Mouse (Mus musculus) neural tube, embryonic 14.5 days (tissue): ENCODE measurements around the gene Clec16a. TPM values are rescaled to one million over a fixed set of nuclear protein-coding genes. Genes with fewer than 3 reads are reported as not detected.

Experiments
- ATAC-seq: fragments of 200-750 bp; cut with Nextera tagmentation; 2 replicates; pipeline ENCODE4 v1.8.0; 2017; ENCODE audit warnings: low read depth, mild to moderate bottlenecking, moderate TSS enrichment, moderate library complexity
- H3K27ac ChIP-seq: fragments of 300-500 bp; sonication (generic); 2 replicates; pipeline ENCODE4 v1.5.1; 2014; ENCODE audit warnings: low read depth, mild to moderate bottlenecking, control low read depth, low read length, moderate library complexity, mixed read lengths
- H3K27me3 ChIP-seq: fragments of 300-500 bp; sonication (generic); 2 replicates; pipeline ENCODE4 v1.6.1; 2014; ENCODE audit warnings: low read length; ENCODE audit not compliant: control insufficient read depth, insufficient read depth
- H3K36me3 ChIP-seq: fragments of 300-500 bp; sonication (generic); 2 replicates; pipeline ENCODE4 v1.6.1; 2014; ENCODE audit warnings: low read length, mixed read lengths; ENCODE audit not compliant: control insufficient read depth, insufficient read depth
- H3K4me1 ChIP-seq: fragments of 300-500 bp; sonication (generic); 2 replicates; pipeline ENCODE4 v1.6.1; 2014; ENCODE audit warnings: low read length; ENCODE audit not compliant: control insufficient read depth, insufficient read depth
- H3K4me2 ChIP-seq: fragments of 300-500 bp; sonication (generic); 2 replicates; pipeline ENCODE4 v1.6.1; 2014; ENCODE audit warnings: mild to moderate bottlenecking, low read depth, low read length, control low read depth
- H3K4me3 ChIP-seq: fragments of 300-500 bp; sonication (generic); 2 replicates; pipeline ENCODE4 v1.5.1; 2014; ENCODE audit warnings: low read depth, low read length, control low read depth, mixed read lengths
- H3K9ac ChIP-seq: fragments of 300-500 bp; sonication (generic); replicated peaks from 2 replicates; pipeline ENCODE4 v1.6.1; 2014; ENCODE audit warnings: low read depth, mild to moderate bottlenecking, control low read depth, low read length, mixed read lengths
- H3K9me3 ChIP-seq: fragments of 300-500 bp; sonication (generic); 2 replicates; pipeline ENCODE4 v1.6.1; 2016; ENCODE audit warnings: low read length; ENCODE audit not compliant: control insufficient read depth
- WGBS: fragments of 180-500 bp; shearing (Covaris S2); extraction: QIAGEN DNeasy Blood & Tissue Kit; methylation state at CpG from one replicate; pipeline ENCODE4 v1.1.7; 2014; 5-methylcytosine and 5-hydroxymethylcytosine counted together
- polyA plus RNA-seq: library from polyadenylated mRNA; unstranded; fragments of >200 nt; fragmentation: Nextera tagmentation; extraction: Ambion mirVana; gene quantifications from 2 replicates; pipeline ENCODE4 v1.2.1, GENCODE M21; 2014

Clec16a gene
- polyA plus RNA-seq, 1 experiment from 2014 or later = 89.2 TPM

- H3K9me3 ChIP-seq = no peaks in the 10 kb centered on the region
- H3K4me3 ChIP-seq = no peak overlapping the region
- H3K36me3 ChIP-seq = no peaks in the 10 kb centered on the region
- H3K27me3 ChIP-seq = 0 out of 2 replicates have a peak, but pooled peaks cover 3% of the 10 kb centered on the region
- H3K9ac ChIP-seq = no peak overlapping the region
- ATAC-seq = no peak
- peaks cover 6% of the 10 kb centered on the region for H3K4me1 ChIP-seq
- H3K4me2 ChIP-seq = peak overlapping the region; percentile 100; the same call in 1 of the 2 replicates
- WGBS = 47% methylated on average over 1 of the region's 1 CpGs
- no peak overlapping the region for H3K27ac ChIP-seq
Observed at GRCm38 (mm10) chr16:10783152-10783434, 238.0 kb downstream of the Clec16a start.

- H3K9me3 ChIP-seq = no peaks in the 10 kb centered on the region
- H3K9ac ChIP-seq = no peak overlapping the region
- H3K36me3 ChIP-seq = no peaks in the 10 kb centered on the region
- WGBS = 57% methylated on average over 8 of the region's 8 CpGs
- ATAC-seq = no peak
- peak overlapping the region; percentile 100 for H3K4me2 ChIP-seq
- peak overlapping the region; percentile 57; the same call in 1 of the 2 replicates for H3K4me3 ChIP-seq
- 0 out of 2 replicates have a peak, but pooled peaks cover 3% of the 10 kb centered on the region for H3K27me3 ChIP-seq
- no peak overlapping the region for H3K27ac ChIP-seq
- peaks cover 6% of the 10 kb centered on the region for H3K4me1 ChIP-seq
Observed at GRCm38 (mm10) chr16:10783451-10783850, 238.3 kb downstream of the Clec16a start.

GRCm38 (mm10) chr16:10783883-10784792 lies 239.0 kb downstream of the Clec16a start:
- H3K36me3 ChIP-seq = no peaks in the 10 kb centered on the region
- peak overlapping the region; percentile 100 for H3K4me2 ChIP-seq
- WGBS = 4% methylated on average over 69 of the region's 81 CpGs
- peak; percentile 1; the same call in 1 of the 2 replicates for ATAC-seq
- peak overlapping the region; percentile 34; the same call in 1 of the 2 replicates for H3K27ac ChIP-seq
- peak overlapping the region; percentile 57 for H3K4me3 ChIP-seq
- 0 out of 2 replicates have a peak, but pooled peaks cover 3% of the 10 kb centered on the region for H3K27me3 ChIP-seq
- peak overlapping the region; percentile 67 for H3K9ac ChIP-seq
- peaks cover 6% of the 10 kb centered on the region for H3K4me1 ChIP-seq
- no peaks in the 10 kb centered on the region for H3K9me3 ChIP-seq

- Histone ChIP-seq H3K36me3 (no peaks in the 10 kb centered on the region), H3K9me3 (no peaks in the 10 kb centered on the region), H3K4me1 (peaks cover 6% of the 10 kb centered on the region), H3K27me3 (0 out of 2 replicates have a peak, but pooled peaks cover 3% of the 10 kb centered on the region), H3K4me3 (peak overlapping the region; percentile 57), H3K27ac (peak overlapping the region; percentile 88), H3K9ac (peak overlapping the region; percentile 67), H3K4me2 (peak overlapping the region; percentile 100)
- ATAC-seq = peak; percentile 87
- WGBS = under 1% methylated on average over 47 of the region's 55 CpGs
Observed at GRCm38 (mm10) chr16:10784793-10785370, 239.7 kb downstream of the Clec16a start.

- H3K9me3 ChIP-seq = no peaks in the 10 kb centered on the region
- under 1% methylated on average over 50 of the region's 59 CpGs for WGBS
- peak within 1 kb of the TSS; percentile 88 for H3K27ac ChIP-seq
- H3K27me3 ChIP-seq = 0 out of 2 replicates have a peak, but pooled peaks cover 3% of the 10 kb centered on the region
- ATAC-seq = peak; percentile 88
- peak within 1 kb of the TSS; percentile 67 for H3K9ac ChIP-seq
- peak within 1 kb of the TSS; percentile 100 for H3K4me2 ChIP-seq
- H3K4me1 ChIP-seq = peaks cover 6% of the 10 kb centered on the region
- no peaks in the 10 kb centered on the region for H3K36me3 ChIP-seq
- H3K4me3 ChIP-seq = peak within 1 kb of the TSS; percentile 57
Observed at GRCm38 (mm10) chr16:10785371-10786231, 240.5 kb downstream of the Clec16a start, which contains the start of gene Socs1. Socs1 (minus strand) TSS chr16:10785536.

- peak; percentile 45 for ATAC-seq
- H3K4me3 ChIP-seq = peak overlapping the region; percentile 57
- H3K36me3 ChIP-seq = no peaks in the 10 kb centered on the region
- H3K27me3 ChIP-seq = 0 out of 2 replicates have a peak, but pooled peaks cover 3% of the 10 kb centered on the region
- peak overlapping the region; percentile 100 for H3K4me2 ChIP-seq
- H3K9me3 ChIP-seq = no peaks in the 10 kb centered on the region
- peak overlapping the region; percentile 67 for H3K9ac ChIP-seq
- peak overlapping the region; percentile 88 for H3K27ac ChIP-seq
- WGBS = 3% methylated on average over 9 of the region's 9 CpGs
- peaks cover 6% of the 10 kb centered on the region for H3K4me1 ChIP-seq
Observed at GRCm38 (mm10) chr16:10786288-10786687, 241.1 kb downstream of the Clec16a start.

GRCm38 (mm10) chr16:10786782-10787547 lies 241.8 kb downstream of the Clec16a start:
- peak overlapping the region; percentile 100; the same call in 1 of the 2 replicates for H3K4me2 ChIP-seq
- WGBS = 63% methylated on average over 4 of the region's 4 CpGs

GRCm38 (mm10) chr16:10787548-10788058 lies 242.5 kb downstream of the Clec16a start:
- Histone ChIP-seq H3K4me2 (no peak overlapping the region), H3K4me3 (no peak overlapping the region), H3K27ac (no peak overlapping the region), H3K9me3 (no peaks in the 10 kb centered on the region), H3K27me3 (0 out of 2 replicates have a peak, but pooled peaks cover 3% of the 10 kb centered on the region), H3K9ac (no peak overlapping the region), H3K36me3 (no peaks in the 10 kb centered on the region), H3K4me1 (peaks cover 6% of the 10 kb centered on the region)
- 88% methylated on average over 7 of the region's 7 CpGs for WGBS
- ATAC-seq = no peak

More at GRCm38 (mm10) chr16:10786782-10787547, 241.8 kb downstream of the Clec16a start:
- no peak for ATAC-seq
- H3K27me3 ChIP-seq = 0 out of 2 replicates have a peak, but pooled peaks cover 3% of the 10 kb centered on the region
- H3K9me3 ChIP-seq = no peaks in the 10 kb centered on the region
- H3K4me3 ChIP-seq = no peak overlapping the region
- H3K4me1 ChIP-seq = peaks cover 6% of the 10 kb centered on the region
- H3K27ac ChIP-seq = no peak overlapping the region
- no peaks in the 10 kb centered on the region for H3K36me3 ChIP-seq
- H3K9ac ChIP-seq = no peak overlapping the region
